Mouse (Mus musculus): ENCODE measurements around the gene Olfr655. TPM values are rescaled to one million over a fixed set of nuclear protein-coding genes. Genes with fewer than 3 reads are reported as not detected.

Gene Olfr655
- polyA plus RNA-seq, 1 experiment from 2014 or later: not detected

DNA sequence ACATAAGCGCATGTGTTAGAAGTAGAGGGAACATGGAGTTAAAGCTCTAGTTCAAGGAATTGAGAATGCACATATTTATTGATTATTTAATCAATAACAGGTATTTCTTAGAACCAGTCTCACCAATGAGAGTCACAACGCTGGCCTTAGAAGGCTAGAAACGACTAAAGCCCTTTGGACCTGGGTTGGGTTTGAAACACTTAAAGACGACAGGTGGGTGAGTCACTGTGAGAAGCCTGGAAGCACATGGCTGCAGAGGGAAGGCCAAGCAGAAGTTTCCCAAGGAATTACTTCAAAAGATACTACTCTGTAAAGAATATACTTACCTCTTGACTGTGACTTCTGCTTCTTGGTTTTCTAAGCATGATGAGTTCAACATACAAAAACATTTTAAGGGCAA, 20.7 kb downstream of the Olfr655 start:
- 98% methylated on average over 4 of the region's 4 CpGs for WGBS

DNA sequence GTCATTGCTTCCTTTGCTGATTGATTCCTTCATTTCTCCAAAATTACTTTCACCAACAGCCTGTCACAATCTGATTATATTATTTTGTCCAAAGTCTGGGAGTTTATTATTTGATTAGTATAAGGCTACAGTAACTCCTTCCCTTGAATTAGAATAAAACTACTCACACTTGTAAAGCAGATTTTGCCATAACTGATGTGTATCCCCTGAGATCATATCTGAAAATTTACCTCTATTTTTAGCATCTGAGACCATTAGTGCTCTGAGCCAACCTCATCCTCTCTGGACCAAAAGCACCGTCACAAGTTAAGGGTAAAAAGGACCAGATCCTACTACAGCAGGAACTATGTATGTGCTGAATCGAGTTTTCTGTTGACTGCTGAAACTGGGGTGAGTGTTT, 24.6 kb downstream of the Olfr655 start, which contains the start of gene Olfr653:
Gene Olfr653 (plus strand): TSS at position 301 of the 400 bp plus-strand sequence.
- ATAC-seq: no peak
- Histone ChIP-seq H3K4me2 (ENCODE audit: low read length) (no peak within 1 kb of the TSS), H3K27me3 (replicated peaks; ENCODE audit: control insufficient read depth, insufficient read depth, low read length) (no peaks in the 10 kb centered on the region), H3K9me3 (ENCODE audit: control insufficient read depth, low read length) (no peaks in the 10 kb centered on the region), H3K36me3 (ENCODE audit: control insufficient read depth, insufficient read depth) (no peaks in the 10 kb centered on the region), H3K27ac (ENCODE audit: low read length) (no peak within 1 kb of the TSS), H3K4me1 (replicated peaks; ENCODE audit: control insufficient read depth, insufficient read depth, low read length) (no peaks in the 10 kb centered on the region), H3K4me3 (replicated peaks; ENCODE audit: low read length) (no peak within 1 kb of the TSS), H3K9ac (replicated peaks; ENCODE audit: low read depth, low read length) (no peak within 1 kb of the TSS)
- WGBS: 78% methylated on average over 2 of the region's 2 CpGs

More for the DNA sequence above, 20.7 kb downstream of the Olfr655 start:
- Histone ChIP-seq H3K4me1 (replicated peaks; ENCODE audit: control insufficient read depth, insufficient read depth, low read length) (no peaks in the 10 kb centered on the region), H3K36me3 (ENCODE audit: control insufficient read depth, insufficient read depth) (no peaks in the 10 kb centered on the region), H3K27ac (ENCODE audit: low read length) (no peak overlapping the region), H3K9ac (replicated peaks; ENCODE audit: low read depth, low read length) (no peak overlapping the region), H3K4me3 (replicated peaks; ENCODE audit: low read length) (no peak overlapping the region), H3K4me2 (ENCODE audit: low read length) (no peak overlapping the region), H3K27me3 (replicated peaks; ENCODE audit: control insufficient read depth, insufficient read depth, low read length) (no peaks in the 10 kb centered on the region), H3K9me3 (ENCODE audit: control insufficient read depth, low read length) (no peaks in the 10 kb centered on the region)
- ATAC-seq: no peak

DNA sequence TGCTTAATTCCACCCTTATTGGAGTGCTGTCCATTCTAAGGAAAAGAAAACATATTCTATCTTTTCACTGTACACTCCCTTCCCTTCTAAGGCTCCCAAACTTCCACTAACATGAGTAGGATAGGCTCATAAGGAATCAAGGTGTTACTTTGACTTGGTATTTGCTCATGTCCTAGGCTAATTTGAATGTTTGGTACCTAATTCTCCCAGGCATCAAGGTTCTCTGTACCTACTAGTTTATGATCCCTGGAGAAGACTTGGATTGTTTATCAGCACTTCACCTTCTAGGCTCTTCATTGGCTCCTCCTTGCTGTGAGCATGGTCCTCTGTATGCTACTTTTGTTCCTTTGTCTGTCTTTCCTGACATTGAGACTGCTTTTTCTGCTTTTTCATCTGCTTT, 41.0 kb downstream of the Olfr655 start, which contains the start of gene Olfr652:
Gene Olfr652 (plus strand): TSS at position 301 of the 400 bp plus-strand sequence.
- H3K4me1 ChIP-seq (replicated peaks; ENCODE audit: control insufficient read depth, insufficient read depth, low read length): no peaks in the 10 kb centered on the region
- no peak for ATAC-seq

DNA sequence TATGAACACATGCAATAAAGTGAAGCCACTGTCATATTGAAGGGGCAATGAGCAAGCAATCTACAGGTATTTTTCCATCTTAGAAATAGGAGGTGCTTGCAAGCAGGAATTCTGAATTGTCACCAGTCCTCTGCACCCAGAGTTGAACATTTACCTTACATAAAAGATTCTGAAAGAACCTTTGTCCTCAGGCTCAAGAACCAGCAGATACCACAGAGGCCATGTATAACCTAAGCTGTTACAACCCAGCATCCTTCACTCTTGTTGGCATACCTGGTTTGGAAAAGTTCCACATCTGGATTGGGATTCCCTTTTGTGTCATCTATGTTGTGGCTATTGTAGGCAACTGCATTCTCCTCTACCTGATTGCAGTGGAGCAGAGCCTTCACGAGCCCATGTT, 48.9 kb downstream of the Olfr655 start:
- ATAC-seq: no peak
- no peak overlapping the region for H3K27ac ChIP-seq (ENCODE audit: low read length)

More for the DNA sequence above, 41.0 kb downstream of the Olfr655 start, which contains the start of gene Olfr652:
- Histone ChIP-seq H3K9me3 (ENCODE audit: control insufficient read depth, low read length) (no peaks in the 10 kb centered on the region), H3K4me2 (ENCODE audit: low read length) (no peak within 1 kb of the TSS), H3K4me3 (replicated peaks; ENCODE audit: low read length) (no peak within 1 kb of the TSS), H3K27me3 (replicated peaks; ENCODE audit: control insufficient read depth, insufficient read depth, low read length) (no peaks in the 10 kb centered on the region), H3K36me3 (ENCODE audit: control insufficient read depth, insufficient read depth) (no peaks in the 10 kb centered on the region), H3K27ac (ENCODE audit: low read length) (no peak within 1 kb of the TSS), H3K9ac (replicated peaks; ENCODE audit: low read depth, low read length) (no peak within 1 kb of the TSS)

DNA sequence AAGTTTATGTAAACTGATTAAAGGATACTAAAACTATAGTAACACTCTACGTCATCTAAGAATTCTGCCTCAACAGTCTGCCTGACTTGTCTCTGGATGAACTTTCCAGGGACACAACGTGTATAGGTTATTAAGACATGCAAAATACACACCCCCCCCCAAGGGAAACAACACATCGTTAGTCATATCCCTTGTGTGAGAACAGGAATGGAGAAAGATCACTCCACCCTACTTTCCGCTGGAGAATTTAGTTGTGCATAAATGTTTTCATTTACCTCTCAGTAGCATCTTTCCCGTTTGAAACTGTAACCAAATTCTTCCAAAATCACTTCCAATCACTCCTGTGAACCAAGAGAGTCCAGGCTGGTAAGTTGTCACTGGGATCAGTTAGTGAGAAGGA, 51.7 kb downstream of the Olfr655 start, which contains the start of gene Olfr651:
Gene Olfr651 (plus strand): TSS at position 301 of the 400 bp plus-strand sequence.
- no peak within 1 kb of the TSS for H3K4me3 ChIP-seq (replicated peaks; ENCODE audit: low read length)
- no peak within 1 kb of the TSS for H3K9ac ChIP-seq (replicated peaks; ENCODE audit: low read depth, low read length)
- H3K4me1 ChIP-seq (replicated peaks; ENCODE audit: control insufficient read depth, insufficient read depth, low read length): no peaks in the 10 kb centered on the region
- no peak for ATAC-seq
- no peaks in the 10 kb centered on the region for H3K36me3 ChIP-seq (ENCODE audit: control insufficient read depth, insufficient read depth)
- H3K4me2 ChIP-seq (ENCODE audit: low read length): no peak within 1 kb of the TSS
- H3K9me3 ChIP-seq (ENCODE audit: control insufficient read depth, low read length): no peaks in the 10 kb centered on the region
- no peaks in the 10 kb centered on the region for H3K27me3 ChIP-seq (replicated peaks; ENCODE audit: control insufficient read depth, insufficient read depth, low read length)
- no peak within 1 kb of the TSS for H3K27ac ChIP-seq (ENCODE audit: low read length)
- WGBS: 70% methylated on average over 5 of the region's 5 CpGs

More for the DNA sequence above, 48.9 kb downstream of the Olfr655 start:
- Histone ChIP-seq H3K27me3 (replicated peaks; ENCODE audit: control insufficient read depth, insufficient read depth, low read length) (no peaks in the 10 kb centered on the region), H3K9ac (replicated peaks; ENCODE audit: low read depth, low read length) (no peak overlapping the region), H3K36me3 (ENCODE audit: control insufficient read depth, insufficient read depth) (no peaks in the 10 kb centered on the region), H3K4me2 (ENCODE audit: low read length) (no peak overlapping the region), H3K4me1 (replicated peaks; ENCODE audit: control insufficient read depth, insufficient read depth, low read length) (no peaks in the 10 kb centered on the region), H3K9me3 (ENCODE audit: control insufficient read depth, low read length) (no peaks in the 10 kb centered on the region), H3K4me3 (replicated peaks; ENCODE audit: low read length) (no peak overlapping the region)
- whole genome bisulfite sequencing: 80% methylated on average over 1 of the region's 1 CpGs

Other genes starting within 250 kb of the Olfr655 start
- 1.1 and 1.2 TPM in 2 replicates for gene Trim12c, start 248.4 kb downstream of the Olfr655 start, polyA plus RNA-seq (2015; fragmentation: Nextera tagmentation; extraction: Ambion mirVana)
- gene Trim30b, start 231.9 kb downstream of the Olfr655 start, polyA plus RNA-seq (2015; fragmentation: Nextera tagmentation; extraction: Ambion mirVana): not detected in 2 replicates
- not detected in 2 replicates for gene Trim30c, start 200.9 kb downstream of the Olfr655 start, polyA plus RNA-seq (2015; fragmentation: Nextera tagmentation; extraction: Ambion mirVana)
- 0.42 and 0.70 TPM in 2 replicates for gene Trim30a, start 136.6 kb downstream of the Olfr655 start, polyA plus RNA-seq (2015; fragmentation: Nextera tagmentation; extraction: Ambion mirVana)
- gene Trim30d, start 93.9 kb downstream of the Olfr655 start, polyA plus RNA-seq (2015; fragmentation: Nextera tagmentation; extraction: Ambion mirVana): 0.15 and 0.42 TPM in 2 replicates
- gene Olfr651, start 51.6 kb downstream of the Olfr655 start, polyA plus RNA-seq (2015; fragmentation: Nextera tagmentation; extraction: Ambion mirVana): not detected in 2 replicates
- not detected in 2 replicates for gene Olfr652, start 40.9 kb downstream of the Olfr655 start, polyA plus RNA-seq (2015; fragmentation: Nextera tagmentation; extraction: Ambion mirVana)
- gene Olfr653, start 24.5 kb downstream of the Olfr655 start, polyA plus RNA-seq (2015; fragmentation: Nextera tagmentation; extraction: Ambion mirVana): not detected in 2 replicates
- not detected in 2 replicates for gene Olfr654, start 14.8 kb downstream of the Olfr655 start, polyA plus RNA-seq (2015; fragmentation: Nextera tagmentation; extraction: Ambion mirVana)
- not detected in 2 replicates for gene Olfr656, start 12.2 kb upstream of the Olfr655 start, polyA plus RNA-seq (2015; fragmentation: Nextera tagmentation; extraction: Ambion mirVana)
- not detected in 2 replicates for gene Olfr657, start 23.0 kb upstream of the Olfr655 start, polyA plus RNA-seq (2015; fragmentation: Nextera tagmentation; extraction: Ambion mirVana)
- gene Olfr658, start 45.5 kb upstream of the Olfr655 start, polyA plus RNA-seq (2015; fragmentation: Nextera tagmentation; extraction: Ambion mirVana): 0.09 TPM in 1 of 2 replicates, not detected in the other
- gene Olfr659, start 65.0 kb upstream of the Olfr655 start, polyA plus RNA-seq (2015; fragmentation: Nextera tagmentation; extraction: Ambion mirVana): not detected in 2 replicates
- gene Olfr661, start 84.7 kb upstream of the Olfr655 start, polyA plus RNA-seq (2015; fragmentation: Nextera tagmentation; extraction: Ambion mirVana): not detected in 2 replicates
- gene Usp17le, start 175.7 kb upstream of the Olfr655 start, polyA plus RNA-seq (2015; fragmentation: Nextera tagmentation; extraction: Ambion mirVana): not detected in 2 replicates
- not detected in 2 replicates for gene Usp17lb, start 240.8 kb upstream of the Olfr655 start, polyA plus RNA-seq (2015; fragmentation: Nextera tagmentation; extraction: Ambion mirVana)

All from forebrain, embryonic 16.5 days (tissue).